8 mouse cellular contexts compared by ENCODE assay signal in the genomic region with DNA sequence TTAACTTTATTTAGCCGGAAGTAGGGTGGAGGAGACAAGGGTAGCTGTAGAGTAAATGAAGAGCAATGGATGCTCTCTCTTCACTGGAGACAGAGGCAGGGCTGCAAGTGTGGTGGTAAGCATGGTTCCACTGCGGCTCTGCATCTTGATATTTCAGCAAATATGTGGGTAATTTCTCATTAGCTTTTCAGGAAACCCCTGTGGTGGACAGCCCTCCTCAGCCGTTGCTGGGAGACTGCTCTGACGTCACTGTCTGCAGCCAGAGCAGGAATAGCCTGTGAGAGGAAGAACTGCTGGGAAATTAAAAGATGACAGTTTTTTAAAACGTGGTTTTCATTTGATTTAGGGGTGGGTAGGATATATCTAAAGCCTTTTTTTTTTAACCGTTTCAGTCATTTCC. TPM values are rescaled to one million over a fixed set of nuclear protein-coding genes. Genes with fewer than 3 reads are reported as not detected.
DNase-seq lines count a peak whose midpoint lies in the region; ATAC-seq lines count a peak whose summit lies in the region.

No protein-coding gene starts in this region.

- no peaks in the 10 kb centered on the region for H3K27me3 ChIP-seq in intestine, embryonic 14.5 days (replicated peaks; ENCODE audit: control insufficient read depth, insufficient read depth, low read length)

- H3K4me1 ChIP-seq in intestine, embryonic 14.5 days (replicated peaks; ENCODE audit: control insufficient read depth, insufficient read depth, low read length) = peaks cover 36% of the 10 kb centered on the region

- H3K4me3 ChIP-seq in intestine, embryonic 14.5 days (ENCODE audit: low read depth, low read length) = no peak overlapping the region

- DNase-seq in brain, adult 2 months (ENCODE audit: low read depth, low spot score) = peak; percentile 93
- DNase-seq in embryo, embryonic 10 days (ENCODE audit: low spot score) = peak; percentile 80
- DNase-seq in intestine, embryonic 14.5 days (ENCODE audit: low spot score) = peak; percentile 57
- DNase-seq in left cerebral cortex, adult 8-10 months (ENCODE audit: low spot score in 2 of 2) = peak; percentile 32 to 59
- peak; percentile 39 for DNase-seq in right cerebral cortex, postnatal 4 days

- WGBS in intestine, embryonic 14.5 days = 16% methylated on average over 6 of the region's 6 CpGs

- peak overlapping the region; percentile 4; the same call in 1 of the 2 replicates for H3K27ac ChIP-seq in intestine, embryonic 14.5 days (ENCODE audit: low read depth)

- H3K36me3 ChIP-seq in intestine, embryonic 14.5 days (ENCODE audit: control insufficient read depth, insufficient read depth, low read length) = no peaks in the 10 kb centered on the region

- no peaks in the 10 kb centered on the region for H3K9me3 ChIP-seq in intestine, embryonic 14.5 days (ENCODE audit: control insufficient read depth, low read length)

- ATAC-seq in granulocyte monocyte progenitor cell, adult 5-6 weeks (replicated peaks; ENCODE audit: poor library complexity, severe bottlenecking) = peak; percentile 94
- ATAC-seq in intestine, embryonic 14.5 days (replicated peaks; ENCODE audit: low FRiP score, low TSS enrichment, low read depth) = peak; percentile 72; the same call in 1 of the 2 replicates
- ATAC-seq in megakaryocyte-erythroid progenitor cell, adult 5-6 weeks (replicated peaks; ENCODE audit: low FRiP score, low TSS enrichment, poor library complexity, severe bottlenecking) = peak; percentile 55
- ATAC-seq in inflammation-experienced regulatory T-cells, adult 6 months = no peak

- peak overlapping the region; percentile 40 for H3K4me2 ChIP-seq in intestine, embryonic 14.5 days (ENCODE audit: low read length)

- H3K9ac ChIP-seq in intestine, embryonic 14.5 days (ENCODE audit: low read length) = no peak overlapping the region

RNA-seq across cellular contexts. Expression of a gene that starts 41.9 kb away (rescaled TPM):
- 50.6 and 56.7 TPM in 2 replicates for total RNA-seq in granulocyte monocyte progenitor cell, adult 5-6 weeks (2014; fragmentation: Nextera tagmentation)
- total RNA-seq in granulocyte monocyte progenitor cell, adult 5-6 weeks (2017) = 25.1 and 44.5 TPM in 2 replicates
- polyA plus RNA-seq in intestine, embryonic 14.5 days (2014; fragmentation: Nextera tagmentation; extraction: Ambion mirVana) = 29.8 and 31.5 TPM in 2 replicates
- total RNA-seq in left cerebral cortex, adult 8-10 months (2022) = 100 to 1,000 TPM; 247 to 279 (median 255) TPM
- 46.8 and 49.9 TPM in 2 replicates for total RNA-seq in megakaryocyte-erythroid progenitor cell, adult 5-6 weeks (2014; fragmentation: Nextera tagmentation)
- total RNA-seq in megakaryocyte-erythroid progenitor cell, adult 5-6 weeks (2017) = 25.3 and 38.5 TPM in 2 replicates
- 10 to 100 TPM; 11.8 to 17.6 (median 12.0) TPM for polyA plus RNA-seq in inflammation-experienced regulatory T-cells, adult 6 months (2017; shearing (Covaris generic))

RNA-seq across cellular contexts. Expression of a gene that starts 51.8 kb away (rescaled TPM):
- not detected in 2 replicates for total RNA-seq in granulocyte monocyte progenitor cell, adult 5-6 weeks (2014; fragmentation: Nextera tagmentation)
- not detected in 2 replicates for total RNA-seq in granulocyte monocyte progenitor cell, adult 5-6 weeks (2017)
- polyA plus RNA-seq in intestine, embryonic 14.5 days (2014; fragmentation: Nextera tagmentation; extraction: Ambion mirVana) = not detected in 2 replicates
- not detected for total RNA-seq in left cerebral cortex, adult 8-10 months (2022)
- total RNA-seq in megakaryocyte-erythroid progenitor cell, adult 5-6 weeks (2014; fragmentation: Nextera tagmentation) = not detected in 2 replicates
- total RNA-seq in megakaryocyte-erythroid progenitor cell, adult 5-6 weeks (2017) = not detected in 2 replicates
- not detected for polyA plus RNA-seq in inflammation-experienced regulatory T-cells, adult 6 months (2017; shearing (Covaris generic))

Comparison
In these comparisons a context has a peak if more than half of its experiments do, and no peak if none do; other contexts are left out.
1. DNase-seq: peak in every context shown above with its lines; median percentile 93 in brain, adult 2 months; 80 in embryo, embryonic 10 days; 57 in intestine, embryonic 14.5 days; 46 in left cerebral cortex, adult 8-10 months; 39 in right cerebral cortex, postnatal 4 days.
2. RNA of a gene that starts 41.9 kb away (total RNA-seq): 247 to 279 TPM in left cerebral cortex, adult 8-10 months; 25.1 to 56.7 TPM in granulocyte monocyte progenitor cell, adult 5-6 weeks and 25.3 to 49.9 TPM in megakaryocyte-erythroid progenitor cell, adult 5-6 weeks; every median in the first group is over 4 times any median in the second.